Mouse (Mus musculus) cortical plate, adult 2 months (tissue): ENCODE data around the gene Spaar.

Experiments
- CTCF ChIP-seq: fragments of 200-500 bp; IDR thresholded peaks from 2 replicates; pipeline ENCODE4 v1.5.1; 2011; ENCODE audit warnings: mild to moderate bottlenecking, control low read depth, low read length; ENCODE audit not compliant: insufficient read depth; ENCODE audit errors: extremely low read depth
- POLR2A ChIP-seq: fragments of 200-500 bp; IDR thresholded peaks from 2 replicates; pipeline ENCODE4 v1.6.1; 2011; ENCODE audit warnings: mild to moderate bottlenecking, low read length, control low read depth; ENCODE audit not compliant: insufficient read depth; ENCODE audit errors: extremely low read depth

DNA sequence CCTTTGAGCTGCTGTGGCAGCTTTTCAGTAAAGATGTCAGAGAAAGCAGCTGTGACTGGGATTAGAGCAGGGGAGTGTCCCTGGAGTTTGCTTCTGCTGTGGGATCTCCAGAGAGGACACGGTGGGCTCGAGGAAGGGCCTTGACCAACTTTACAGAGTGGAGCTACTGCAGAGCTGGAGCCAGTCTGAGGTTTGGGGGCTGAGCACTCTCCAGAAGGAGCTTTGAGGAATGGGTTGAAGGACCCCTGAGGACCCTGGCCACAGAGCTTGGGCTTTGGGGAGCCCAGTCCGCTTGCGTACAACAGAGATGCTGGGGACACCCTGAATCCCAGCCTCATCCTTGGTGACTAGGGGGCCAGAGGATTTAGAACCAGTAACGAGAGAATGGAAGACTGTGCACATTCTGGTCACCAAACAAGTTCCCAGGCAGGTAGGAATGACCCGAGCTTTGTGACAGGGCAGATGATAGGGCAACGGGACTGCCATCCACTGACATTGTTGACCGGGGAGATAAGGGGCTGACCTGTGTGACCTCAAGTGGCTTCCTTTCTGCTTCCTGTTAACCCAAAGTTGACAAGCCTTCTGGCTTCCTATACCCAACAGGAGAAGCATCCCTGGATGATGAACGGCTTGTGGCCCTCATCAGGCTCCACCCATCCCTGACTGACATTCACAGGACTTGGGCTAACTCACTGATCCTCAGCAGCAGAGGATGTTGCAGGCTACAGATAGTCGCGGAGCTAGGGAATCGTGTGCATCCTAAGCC is 3.4 kb upstream of the Spaar start:
- no peak for TF ChIP-seq CTCF
- TF ChIP-seq POLR2A: no peak
